Mouse (Mus musculus) limb, embryonic 13.5 days (tissue): ENCODE data around the gene Ugt2b37. TPM values are rescaled to one million over a fixed set of nuclear protein-coding genes. Genes with fewer than 3 reads are reported as not detected.
"Not testable (repeated sequence)": the region's sequence is repeated elsewhere in the genome, so short reads cannot be mapped to it uniquely, and the experiment has no call there.

Source experiments
- ATAC-seq: fragments of 200-750 bp; cut with Nextera tagmentation; 2 replicates; pipeline ENCODE4 v1.8.0; 2017; ENCODE audit warnings: low read depth, moderate number of reproducible peaks, moderate TSS enrichment; ENCODE audit not compliant: low FRiP score
- H3K27ac ChIP-seq: fragments of 300-500 bp; sonication (generic); 2 replicates; pipeline ENCODE4 v1.5.1; 2015; ENCODE audit warnings: inconsistent platforms, mild to moderate bottlenecking, moderate library complexity
- H3K27me3 ChIP-seq: fragments of 300-500 bp; sonication (generic); 2 replicates; pipeline ENCODE4 v1.6.1; 2015; ENCODE audit warnings: mild to moderate bottlenecking, inconsistent platforms
- H3K36me3 ChIP-seq: fragments of 300-500 bp; sonication (generic); 2 replicates; pipeline ENCODE4 v1.6.1; 2015; ENCODE audit warnings: inconsistent platforms, mild to moderate bottlenecking, moderate library complexity
- H3K4me1 ChIP-seq: fragments of 300-500 bp; sonication (generic); 2 replicates; pipeline ENCODE4 v1.6.1; 2015; ENCODE audit warnings: inconsistent platforms
- H3K4me2 ChIP-seq: fragments of 300-500 bp; sonication (generic); replicated peaks from 2 replicates; pipeline ENCODE4 v1.6.1; 2015; ENCODE audit warnings: inconsistent platforms, mild to moderate bottlenecking, moderate library complexity
- H3K4me3 ChIP-seq: fragments of 300-500 bp; sonication (generic); 2 replicates; pipeline ENCODE4 v1.5.1; 2015; ENCODE audit warnings: moderate library complexity, mild to moderate bottlenecking, inconsistent platforms
- H3K9ac ChIP-seq: fragments of 300-500 bp; sonication (generic); 2 replicates; pipeline ENCODE4 v1.6.1; 2015; ENCODE audit warnings: mild to moderate bottlenecking, inconsistent platforms
- H3K9me3 ChIP-seq: fragments of 300-500 bp; sonication (generic); 2 replicates; pipeline ENCODE4 v1.6.1; 2016; ENCODE audit warnings: inconsistent platforms
- WGBS: fragments of 180-500 bp; shearing (Covaris S2); methylation state at CpG from one replicate; pipeline ENCODE4 v1.1.7; 2015; 5-methylcytosine and 5-hydroxymethylcytosine counted together
- polyA plus RNA-seq: library from polyadenylated mRNA; unstranded; fragments of >200 nt; fragmentation: Nextera tagmentation; extraction: Ambion mirVana; gene quantifications from 2 replicates; pipeline ENCODE4 v1.2.1, GENCODE M21; 2015

The Ugt2b37 gene
- polyA plus RNA-seq, result not detected in 2 replicates

GRCm38 (mm10) chr5:87254676-87255075, at the start of gene Ugt2b37:
TSS of gene Ugt2b37 (minus strand) at chr5:87254804.
- H3K27ac ChIP-seq, H3K4me1 ChIP-seq, H3K36me3 ChIP-seq, H3K9ac ChIP-seq, H3K4me2 ChIP-seq, H3K9me3 ChIP-seq, H3K27me3 ChIP-seq, H3K4me3 ChIP-seq, ATAC-seq: not testable (repeated sequence)
- WGBS, result 79% methylated on average over 3 of the region's 3 CpGs

DNA sequence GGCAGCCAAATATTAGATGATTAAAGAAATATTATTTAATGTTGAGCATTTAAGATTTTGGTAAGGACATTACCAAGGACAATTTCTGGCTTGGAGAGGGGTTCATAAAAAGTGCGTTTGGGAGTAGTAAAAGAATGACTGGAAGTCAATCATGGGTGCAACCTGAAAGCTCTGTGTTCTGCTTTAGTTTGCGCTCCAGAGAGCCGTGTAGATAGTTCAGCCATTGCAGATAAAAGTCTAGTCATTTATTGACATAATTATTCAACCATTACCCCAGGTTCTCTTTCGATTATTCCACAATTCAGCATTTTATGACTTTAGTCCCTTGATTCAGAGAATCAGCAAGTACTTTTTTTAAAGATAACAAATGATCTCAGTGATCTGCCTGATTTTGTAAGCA, 31.6 kb upstream of the Ugt2b37 start:
- H3K9ac ChIP-seq, H3K4me2 ChIP-seq, H3K9me3 ChIP-seq, H3K4me3 ChIP-seq, H3K4me1 ChIP-seq, H3K27me3 ChIP-seq, ATAC-seq, H3K36me3 ChIP-seq, H3K27ac ChIP-seq: not testable (repeated sequence)
- WGBS, result 82% methylated on average over 4 of the region's 4 CpGs

- WGBS, result 90% methylated on average over 4 of the region's 4 CpGs
- H3K27me3 ChIP-seq, H3K4me1 ChIP-seq, H3K36me3 ChIP-seq, H3K27ac ChIP-seq, H3K9me3 ChIP-seq, H3K4me3 ChIP-seq, H3K9ac ChIP-seq, H3K4me2 ChIP-seq, ATAC-seq: not testable (repeated sequence)
Observed at GRCm38 (mm10) chr5:87275986-87276385, 21.4 kb upstream of the Ugt2b37 start.

GRCm38 (mm10) chr5:87275581-87275980, 21.0 kb upstream of the Ugt2b37 start:
- ATAC-seq, result no peak
- Histone ChIP-seq H3K4me2 (no peak overlapping the region), H3K4me1 (no peaks in the 10 kb centered on the region), H3K27ac (no peak overlapping the region), H3K9ac (no peak overlapping the region), H3K27me3 (no peaks in the 10 kb centered on the region), H3K4me3 (no peak overlapping the region), H3K9me3 (peaks cover under 1% of the 10 kb centered on the region), H3K36me3 (no peaks in the 10 kb centered on the region)
- WGBS, result 82% methylated on average over 6 of the region's 6 CpGs

DNA sequence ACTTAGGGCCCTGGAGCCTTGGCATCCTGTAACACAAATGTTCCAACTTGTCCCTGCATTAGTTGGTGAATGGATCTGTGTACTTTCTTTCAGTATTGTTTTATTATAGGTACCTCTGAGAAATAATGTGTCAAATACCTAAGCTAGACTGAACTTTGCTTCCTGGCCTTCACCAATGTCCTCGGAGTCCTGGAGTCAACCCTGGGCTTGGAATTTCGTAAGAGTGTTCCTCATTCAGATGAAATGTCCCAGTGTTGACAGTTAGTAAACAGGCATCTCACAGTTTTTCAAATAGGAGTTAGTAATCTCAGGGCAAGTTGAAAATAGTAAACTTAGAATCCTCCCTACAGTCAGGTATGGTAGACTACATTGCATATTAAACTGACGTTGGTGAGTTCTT, 1.2 kb upstream of the Ugt2b37 start:
- Histone ChIP-seq H3K27me3 (no peaks in the 10 kb centered on the region), H3K27ac (no peak overlapping the region), H3K4me3 (no peak overlapping the region), H3K4me1 (no peaks in the 10 kb centered on the region), H3K36me3 (no peaks in the 10 kb centered on the region), H3K9me3 (no peaks in the 10 kb centered on the region), H3K9ac (no peak overlapping the region), H3K4me2 (no peak overlapping the region)
- WGBS, result 76% methylated on average over 3 of the region's 3 CpGs
- ATAC-seq, result no peak

DNA sequence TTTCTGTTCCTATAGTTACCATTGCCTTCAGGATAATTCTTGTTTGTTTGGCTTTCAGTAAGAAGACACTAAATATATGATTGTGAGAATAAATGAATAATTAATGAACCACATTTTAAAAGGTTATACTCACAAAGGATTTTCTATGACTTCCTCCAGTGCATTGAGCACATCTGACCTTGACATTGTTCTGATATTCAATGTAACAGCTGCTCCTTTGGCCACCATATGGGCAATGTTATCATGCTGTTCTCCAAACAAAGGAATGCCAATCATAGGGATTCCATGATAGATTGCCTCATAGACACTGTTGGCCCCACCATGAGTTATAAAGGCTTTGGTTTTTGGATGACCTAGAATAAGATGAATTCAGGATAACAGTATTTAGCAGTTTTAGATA, 12.5 kb downstream of the Ugt2b37 start:
- not testable (repeated sequence) for ATAC-seq, H3K27ac ChIP-seq, H3K4me1 ChIP-seq, H3K9ac ChIP-seq, H3K4me2 ChIP-seq, H3K36me3 ChIP-seq, H3K4me3 ChIP-seq, H3K27me3 ChIP-seq, H3K9me3 ChIP-seq

DNA sequence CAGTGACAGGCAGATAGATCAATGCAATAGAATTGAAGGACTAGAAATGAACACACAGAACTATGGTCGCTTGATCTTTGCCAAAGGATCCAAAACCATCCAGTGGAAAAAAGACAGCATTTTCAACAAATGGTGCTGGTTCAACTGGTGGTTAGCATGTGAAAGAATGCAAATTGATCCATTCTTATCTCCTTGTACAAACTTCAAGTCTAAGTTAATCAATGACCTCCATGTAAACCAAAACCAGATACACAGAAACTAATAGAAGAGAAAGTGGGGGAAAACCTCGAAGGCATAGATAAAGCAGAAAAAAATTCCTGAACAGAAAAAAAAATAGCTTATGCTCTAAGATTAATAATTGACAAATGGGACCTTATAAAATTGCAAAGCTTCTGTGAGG, 58.2 kb downstream of the Ugt2b37 start:
- 71% methylated on average over 2 of the region's 2 CpGs for WGBS
- H3K9me3 ChIP-seq, H3K4me3 ChIP-seq, H3K27ac ChIP-seq, H3K9ac ChIP-seq, H3K4me2 ChIP-seq, H3K4me1 ChIP-seq, H3K27me3 ChIP-seq, H3K36me3 ChIP-seq, ATAC-seq: not testable (repeated sequence)

Other genes with a start within 250 kb of the Ugt2b37 start
- not detected in 2 replicates for gene Ugt2b36, start 162.2 kb downstream of the Ugt2b37 start, polyA plus RNA-seq
- gene Ugt2b5, start 114.5 kb downstream of the Ugt2b37 start, polyA plus RNA-seq, result not detected in 2 replicates
- gene Ugt2a3, start 82.4 kb upstream of the Ugt2b37 start, polyA plus RNA-seq, result not detected in 2 replicates
- not detected in 2 replicates for gene Ugt2b38, start 169.4 kb upstream of the Ugt2b37 start, polyA plus RNA-seq
- gene Ugt2a2, start 227.5 kb upstream of the Ugt2b37 start, polyA plus RNA-seq, result not detected in 2 replicates
- gene Gm43638, start 232.0 kb upstream of the Ugt2b37 start, polyA plus RNA-seq, result not detected in 2 replicates
- not detected in 2 replicates for gene Ugt2a1, start 236.1 kb upstream of the Ugt2b37 start, polyA plus RNA-seq